29 mouse cellular contexts compared by ENCODE assay signal in the genomic region with DNA sequence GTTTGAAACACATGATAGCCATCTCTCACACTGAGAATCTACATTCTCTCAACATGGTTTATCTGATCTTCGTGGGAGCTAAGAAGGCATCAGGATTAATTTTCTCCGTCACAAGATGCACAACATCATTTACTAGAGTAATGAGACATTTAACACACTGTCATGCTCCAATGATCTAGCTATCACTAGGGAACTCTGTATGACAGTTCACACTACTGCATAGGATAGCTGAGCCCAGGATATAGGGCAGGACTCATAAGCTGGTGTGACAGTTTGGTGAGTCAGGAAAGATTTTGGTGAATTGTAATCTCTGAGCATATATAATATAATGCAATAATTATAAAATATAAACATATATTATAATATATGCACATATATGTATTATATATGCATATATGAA.
DNase-seq lines count a peak whose midpoint lies in the region; ATAC-seq and TF ChIP-seq lines count a peak whose summit lies in the region.
"Had no signal": no experiment of that assay in that cellular context is flagged by ENCODE, and none has a peak within 500 bp of the region (broad histone marks: within the 10 kb centered on the region; RNA-seq: fewer than 3 reads in every experiment).

No protein-coding gene starts in this region.

- no peaks in the 10 kb centered on the region for H3K4me1 ChIP-seq in hindbrain, embryonic 12.5 days
- H3K4me1 ChIP-seq in hindbrain, embryonic 16.5 days (ENCODE audit: control insufficient read depth, insufficient read depth, low read depth, low read length), result no peaks in the 10 kb centered on the region
- no peaks in the 10 kb centered on the region for H3K4me1 ChIP-seq in midbrain, embryonic 11.5 days (ENCODE audit: control insufficient read depth, insufficient read depth, low read length)
- no peaks in the 10 kb centered on the region for H3K4me1 ChIP-seq in midbrain, embryonic 14.5 days (ENCODE audit: control insufficient read depth, insufficient read depth, low read length)
- H3K4me1 ChIP-seq in hindbrain, postnatal 0 days (ENCODE audit: insufficient read depth, low read length), result no peaks in the 10 kb centered on the region
- H3K4me1 ChIP-seq in intestine, embryonic 16.5 days (ENCODE audit: control insufficient read depth, insufficient read depth, low read length), result no peaks in the 10 kb centered on the region
- H3K4me1 ChIP-seq: embryonic facial prominence, embryonic 10.5 days; embryonic facial prominence, embryonic 13.5 days; forebrain, embryonic 10.5 days; forebrain, embryonic 13.5 days; heart, embryonic 10.5 days; intestine, embryonic 15.5 days had no signal

- TF ChIP-seq CTCF in hindbrain, postnatal 0 days (IDR thresholded peaks at IDR 0.05; ENCODE audit: low read depth), result no peak

- WGBS in hindbrain, embryonic 12.5 days, result 57% methylated on average over 2 of the region's 2 CpGs
- WGBS in hindbrain, embryonic 16.5 days, result 48% methylated on average over 2 of the region's 2 CpGs
- 75% methylated on average over 2 of the region's 2 CpGs for WGBS in midbrain, embryonic 11.5 days
- 65% methylated on average over 2 of the region's 2 CpGs for WGBS in midbrain, embryonic 14.5 days
- 52% methylated on average over 2 of the region's 2 CpGs for WGBS in hindbrain, postnatal 0 days
- 74% methylated on average over 2 of the region's 2 CpGs for WGBS in intestine, embryonic 16.5 days

- ATAC-seq in hindbrain, embryonic 12.5 days (ENCODE audit: low FRiP score), result peak; percentile 82
- no peak; the same call in 1 of the 2 replicates for ATAC-seq in hindbrain, embryonic 16.5 days
- no peak for ATAC-seq in midbrain, embryonic 11.5 days (ENCODE audit: low FRiP score)
- ATAC-seq in midbrain, embryonic 14.5 days (ENCODE audit: low FRiP score, low TSS enrichment), result no peak
- no peak for ATAC-seq in hindbrain, postnatal 0 days
- no peak for ATAC-seq in intestine, embryonic 16.5 days
- ATAC-seq: forebrain, embryonic 13.5 days; forebrain, embryonic 16.5 days; intestine, embryonic 15.5 days; Patski had no signal

- H3K36me3 ChIP-seq in hindbrain, embryonic 12.5 days, result no peaks in the 10 kb centered on the region
- H3K36me3 ChIP-seq in hindbrain, embryonic 16.5 days (ENCODE audit: control insufficient read depth, insufficient read depth, low read length), result no peaks in the 10 kb centered on the region
- no peaks in the 10 kb centered on the region for H3K36me3 ChIP-seq in midbrain, embryonic 11.5 days (ENCODE audit: control insufficient read depth, insufficient read depth, low read length)
- H3K36me3 ChIP-seq in midbrain, embryonic 14.5 days (ENCODE audit: control insufficient read depth, insufficient read depth, low read length), result no peaks in the 10 kb centered on the region
- no peaks in the 10 kb centered on the region for H3K36me3 ChIP-seq in hindbrain, postnatal 0 days (ENCODE audit: insufficient read depth, low read length)
- H3K36me3 ChIP-seq in intestine, embryonic 16.5 days (ENCODE audit: control insufficient read depth, insufficient read depth, low read length), result no peaks in the 10 kb centered on the region
- H3K36me3 ChIP-seq: embryonic facial prominence, embryonic 10.5 days; embryonic facial prominence, embryonic 13.5 days; forebrain, embryonic 10.5 days; G1E; heart, embryonic 10.5 days; intestine, embryonic 15.5 days had no signal

- no peaks in the 10 kb centered on the region for H3K27me3 ChIP-seq in hindbrain, embryonic 12.5 days
- H3K27me3 ChIP-seq in hindbrain, embryonic 16.5 days (replicated peaks; ENCODE audit: control insufficient read depth, insufficient read depth, low read length), result no peaks in the 10 kb centered on the region
- H3K27me3 ChIP-seq in midbrain, embryonic 11.5 days (ENCODE audit: control insufficient read depth, insufficient read depth, low read length), result no peaks in the 10 kb centered on the region
- H3K27me3 ChIP-seq in midbrain, embryonic 14.5 days (ENCODE audit: control insufficient read depth, insufficient read depth, low read length), result no peaks in the 10 kb centered on the region
- H3K27me3 ChIP-seq in hindbrain, postnatal 0 days (ENCODE audit: insufficient read depth, low read length), result no peaks in the 10 kb centered on the region
- H3K27me3 ChIP-seq in intestine, embryonic 16.5 days (replicated peaks; ENCODE audit: control insufficient read depth, insufficient read depth, low read length), result no peaks in the 10 kb centered on the region
- H3K27me3 ChIP-seq: CH12.LX; embryonic facial prominence, embryonic 13.5 days; forebrain, embryonic 13.5 days; intestine, embryonic 15.5 days; Patski had no signal

- DNase-seq in midbrain, embryonic 11.5 days (ENCODE audit: low spot score, missing footprints), result peak; percentile 49
- no peak for DNase-seq in midbrain, embryonic 14.5 days
- peak; percentile 21 for DNase-seq in retina, embryonic 14.5 days (ENCODE audit: low spot score)
- no peak for DNase-seq in retina, postnatal 1 day
- peak; percentile 6 for DNase-seq in hindbrain, postnatal 0 days (ENCODE audit: low spot score)
- DNase-seq: adrenal gland, postnatal 10 days; adrenal gland, postnatal 36 days; B cell, adult 2 months; cerebellum, adult 11-12 months; cerebellum, adult 8-10 months; cerebellum, postnatal 10 days; cerebellum, postnatal 36 days; embryo, embryonic 11 days; gastrocnemius, postnatal 10 days; gastrocnemius, postnatal 36 days; heart, adult 2 months had no signal

- no peak overlapping the region for H3K4me2 ChIP-seq in hindbrain, embryonic 12.5 days (replicated peaks)
- H3K4me2 ChIP-seq in hindbrain, embryonic 16.5 days (ENCODE audit: low read length), result no peak overlapping the region
- H3K4me2 ChIP-seq in midbrain, embryonic 11.5 days, result no peak overlapping the region
- no peak overlapping the region for H3K4me2 ChIP-seq in midbrain, embryonic 14.5 days (ENCODE audit: low read length)
- no peak overlapping the region for H3K4me2 ChIP-seq in hindbrain, postnatal 0 days (ENCODE audit: low read depth, low read length)
- no peak overlapping the region for H3K4me2 ChIP-seq in intestine, embryonic 16.5 days (ENCODE audit: low read depth, low read length)
- H3K4me2 ChIP-seq: embryonic facial prominence, embryonic 13.5 days; forebrain, embryonic 13.5 days; intestine, embryonic 15.5 days had no signal

- no peaks in the 10 kb centered on the region for H3K9me3 ChIP-seq in hindbrain, embryonic 12.5 days (replicated peaks)
- no peaks in the 10 kb centered on the region for H3K9me3 ChIP-seq in hindbrain, embryonic 16.5 days (ENCODE audit: control insufficient read depth, low read length)
- no peaks in the 10 kb centered on the region for H3K9me3 ChIP-seq in midbrain, embryonic 11.5 days (ENCODE audit: control insufficient read depth, low read length)
- no peaks in the 10 kb centered on the region for H3K9me3 ChIP-seq in midbrain, embryonic 14.5 days (ENCODE audit: control insufficient read depth, low read length)
- H3K9me3 ChIP-seq in hindbrain, postnatal 0 days (ENCODE audit: low read length), result no peaks in the 10 kb centered on the region
- no peaks in the 10 kb centered on the region for H3K9me3 ChIP-seq in intestine, embryonic 16.5 days (ENCODE audit: control insufficient read depth, low read length)
- H3K9me3 ChIP-seq: embryonic facial prominence, embryonic 10.5 days; embryonic facial prominence, embryonic 13.5 days; forebrain, embryonic 10.5 days; forebrain, embryonic 13.5 days; G1E; heart, embryonic 10.5 days; intestine, embryonic 15.5 days had no signal

- H3K4me3 ChIP-seq in hindbrain, embryonic 12.5 days, result no peak overlapping the region
- H3K4me3 ChIP-seq in hindbrain, embryonic 16.5 days (ENCODE audit: low read length), result no peak overlapping the region
- no peak overlapping the region for H3K4me3 ChIP-seq in midbrain, embryonic 11.5 days (ENCODE audit: low read depth, low read length)
- no peak overlapping the region for H3K4me3 ChIP-seq in midbrain, embryonic 14.5 days (replicated peaks; ENCODE audit: low read depth, low read length)
- no peak overlapping the region for H3K4me3 ChIP-seq in hindbrain, postnatal 0 days (ENCODE audit: low read length)
- H3K4me3 ChIP-seq in intestine, embryonic 16.5 days (ENCODE audit: low read length), result no peak overlapping the region
- H3K4me3 ChIP-seq: embryonic facial prominence, embryonic 10.5 days; embryonic facial prominence, embryonic 13.5 days; forebrain, embryonic 10.5 days; forebrain, embryonic 13.5 days; heart, adult 2 months; heart, embryonic 10.5 days; intestine, embryonic 15.5 days had no signal

- H3K9ac ChIP-seq in hindbrain, embryonic 12.5 days, result no peak overlapping the region
- H3K9ac ChIP-seq in hindbrain, embryonic 16.5 days (ENCODE audit: low read depth, low read length), result no peak overlapping the region
- no peak overlapping the region for H3K9ac ChIP-seq in midbrain, embryonic 11.5 days (ENCODE audit: low read length)
- no peak overlapping the region for H3K9ac ChIP-seq in midbrain, embryonic 14.5 days (replicated peaks; ENCODE audit: low read length)
- H3K9ac ChIP-seq in hindbrain, postnatal 0 days (replicated peaks; ENCODE audit: low read length), result no peak overlapping the region
- no peak overlapping the region for H3K9ac ChIP-seq in intestine, embryonic 16.5 days (ENCODE audit: low read depth, low read length)
- H3K9ac ChIP-seq: embryonic facial prominence, embryonic 13.5 days; forebrain, embryonic 13.5 days; intestine, embryonic 15.5 days had no signal

- no peak overlapping the region for H3K27ac ChIP-seq in hindbrain, embryonic 12.5 days
- H3K27ac ChIP-seq in hindbrain, embryonic 16.5 days (ENCODE audit: low read depth, low read length), result no peak overlapping the region
- no peak overlapping the region for H3K27ac ChIP-seq in midbrain, embryonic 11.5 days (ENCODE audit: low read depth, low read length)
- H3K27ac ChIP-seq in midbrain, embryonic 14.5 days (replicated peaks; ENCODE audit: low read depth, low read length), result no peak overlapping the region
- no peak overlapping the region for H3K27ac ChIP-seq in hindbrain, postnatal 0 days
- no peak overlapping the region for H3K27ac ChIP-seq in intestine, embryonic 16.5 days (ENCODE audit: low read length)
- H3K27ac ChIP-seq: embryonic facial prominence, embryonic 10.5 days; embryonic facial prominence, embryonic 13.5 days; forebrain, embryonic 10.5 days; forebrain, embryonic 13.5 days; heart, adult 2 months; heart, embryonic 10.5 days; intestine, embryonic 15.5 days had no signal

Comparison
In these comparisons a context has a peak if more than half of its experiments do, and no peak if none do; other contexts are left out.
1. DNase-seq: peak in midbrain, embryonic 11.5 days (single experiment), retina, embryonic 14.5 days (single experiment) and hindbrain, postnatal 0 days (single experiment); none in midbrain, embryonic 14.5 days (single experiment) and retina, postnatal 1 day (single experiment).